Mouse (Mus musculus): ENCODE measurements around the gene Zbtb39.
A peak's percentile ranks its signal among the peaks of the same experiment; 100 is the strongest.

The Zbtb39 gene

GRCm38 (mm10) chr10:127739083-127739660 lies at the start of gene Zbtb39:
Gene Zbtb39 (plus strand): TSS chr10:127739538.
- peak; percentile 84 for DNase-seq (ENCODE audit: low spot score)

GRCm38 (mm10) chr10:127691053-127691452 lies 48.3 kb upstream of the Zbtb39 start:
- no peak for DNase-seq (ENCODE audit: low spot score)

GRCm38 (mm10) chr10:127694636-127695035 lies 44.7 kb upstream of the Zbtb39 start:
- peak; percentile 20 for DNase-seq (ENCODE audit: low spot score)

GRCm38 (mm10) chr10:127695775-127696174 lies 43.6 kb upstream of the Zbtb39 start:
- DNase-seq (ENCODE audit: low spot score) = no peak

GRCm38 (mm10) chr10:127698966-127699365 lies 40.4 kb upstream of the Zbtb39 start:
- DNase-seq (ENCODE audit: low spot score) = no peak

GRCm38 (mm10) chr10:127703299-127703698 lies 36.0 kb upstream of the Zbtb39 start:
- DNase-seq (ENCODE audit: low spot score) = peak; percentile 32

- DNase-seq (ENCODE audit: low spot score) = no peak
Measured at GRCm38 (mm10) chr10:127704293-127704692, 35.0 kb upstream of the Zbtb39 start.

- DNase-seq (ENCODE audit: low spot score) = no peak
Measured at GRCm38 (mm10) chr10:127704766-127705220, 34.5 kb upstream of the Zbtb39 start, which contains the start of gene Myo1a. Gene Myo1a (plus strand): TSS chr10:127705170.

GRCm38 (mm10) chr10:127705783-127706182 lies 33.6 kb upstream of the Zbtb39 start:
- no peak for DNase-seq (ENCODE audit: low spot score)

GRCm38 (mm10) chr10:127707721-127708120 lies 31.6 kb upstream of the Zbtb39 start:
- no peak for DNase-seq (ENCODE audit: low spot score)

GRCm38 (mm10) chr10:127708850-127709370 lies 30.4 kb upstream of the Zbtb39 start:
- DNase-seq (ENCODE audit: low spot score) = no peak

GRCm38 (mm10) chr10:127710331-127710730 lies 29.0 kb upstream of the Zbtb39 start:
- DNase-seq (ENCODE audit: low spot score) = no peak

GRCm38 (mm10) chr10:127712736-127713135 lies 26.6 kb upstream of the Zbtb39 start:
- no peak for DNase-seq (ENCODE audit: low spot score)

- no peak for DNase-seq (ENCODE audit: low spot score)
Measured at GRCm38 (mm10) chr10:127721671-127722418, 17.5 kb upstream of the Zbtb39 start.

- no peak for DNase-seq (ENCODE audit: low spot score)
Measured at GRCm38 (mm10) chr10:127724178-127724577, 15.2 kb upstream of the Zbtb39 start, which contains the start of gene Tac2. Gene Tac2 (plus strand): TSS chr10:127724478.

- no peak for DNase-seq (ENCODE audit: low spot score)
Measured at GRCm38 (mm10) chr10:127725136-127725535, 14.2 kb upstream of the Zbtb39 start.

- no peak for DNase-seq (ENCODE audit: low spot score)
Measured at GRCm38 (mm10) chr10:127728437-127728836, 10.9 kb upstream of the Zbtb39 start.

- DNase-seq (ENCODE audit: low spot score) = no peak
Measured at GRCm38 (mm10) chr10:127730285-127730932, 8.9 kb upstream of the Zbtb39 start.

- no peak for DNase-seq (ENCODE audit: low spot score)
Measured at GRCm38 (mm10) chr10:127730933-127731310, 8.4 kb upstream of the Zbtb39 start.

GRCm38 (mm10) chr10:127731397-127731796 lies 7.9 kb upstream of the Zbtb39 start:
- DNase-seq (ENCODE audit: low spot score) = no peak

- DNase-seq (ENCODE audit: low spot score) = no peak
Measured at GRCm38 (mm10) chr10:127734434-127734833, 4.9 kb upstream of the Zbtb39 start.

- no peak for DNase-seq (ENCODE audit: low spot score)
Measured at GRCm38 (mm10) chr10:127736266-127736665, 3.1 kb upstream of the Zbtb39 start.

- no peak for DNase-seq (ENCODE audit: low spot score)
Measured at GRCm38 (mm10) chr10:127736916-127737315, 2.4 kb upstream of the Zbtb39 start.
